Comparison of ENCODE assay signal across 11 mouse cellular contexts in the genomic region with DNA sequence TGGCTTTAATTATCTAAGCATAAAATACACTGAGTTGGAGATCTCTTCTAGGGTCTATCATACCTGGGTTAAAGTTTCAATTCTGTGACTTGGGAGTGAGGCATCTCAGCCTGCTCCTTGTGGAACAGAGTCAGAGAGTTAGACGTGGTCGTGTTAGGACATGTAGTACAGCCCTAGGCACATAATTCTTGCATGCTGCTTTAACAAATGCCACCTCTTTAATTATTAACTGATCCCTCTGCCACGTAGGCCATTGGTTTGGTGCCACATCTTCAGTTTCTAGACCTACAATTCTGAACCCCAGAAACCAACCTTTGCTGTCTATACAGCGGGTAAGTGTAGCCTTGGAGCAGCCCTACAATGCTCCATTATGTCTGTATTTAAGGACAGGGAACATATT.
"Had no signal": no experiment of that assay in that cellular context is flagged by ENCODE, and none has a peak within 500 bp of the region (broad histone marks: within the 10 kb centered on the region; RNA-seq: fewer than 3 reads in every experiment).

No protein-coding gene starts in this region.

- H3K4me1 ChIP-seq: limb, embryonic 10.5 days had no signal

- DNase-seq: lung, adult 2 months; lung, postnatal 36 days; thymus, postnatal 4 days had no signal

- H3K9me3 ChIP-seq: hindbrain, embryonic 15.5 days; limb, embryonic 10.5 days; midbrain, embryonic 13.5 days; neural tube, embryonic 15.5 days had no signal

- H3K36me3 ChIP-seq: hindbrain, embryonic 15.5 days; limb, embryonic 10.5 days; midbrain, embryonic 13.5 days; neural tube, embryonic 15.5 days had no signal

- H3K4me2 ChIP-seq: hindbrain, embryonic 15.5 days; midbrain, embryonic 13.5 days; neural tube, embryonic 15.5 days had no signal

- H3K27me3 ChIP-seq: hindbrain, embryonic 15.5 days; midbrain, embryonic 13.5 days; neural tube, embryonic 15.5 days had no signal

- H3K4me3 ChIP-seq: hindbrain, embryonic 15.5 days; left cerebral cortex, adult 2 months; limb, embryonic 10.5 days; midbrain, embryonic 13.5 days; neural tube, embryonic 15.5 days had no signal

- H3K27ac ChIP-seq: hindbrain, embryonic 15.5 days; kidney, postnatal 0 days; left cerebral cortex, adult 2 months; limb, embryonic 10.5 days; liver, embryonic 14.5 days; midbrain, embryonic 13.5 days; neural tube, embryonic 15.5 days had no signal

- ATAC-seq: lung, postnatal 0 days; midbrain, embryonic 13.5 days had no signal

- H3K9ac ChIP-seq: hindbrain, embryonic 15.5 days; liver, embryonic 14.5 days; midbrain, embryonic 13.5 days; neural tube, embryonic 15.5 days had no signal
